Mouse (Mus musculus) left cerebral cortex, adult 18-20 months (tissue): ENCODE data around the gene Slc22a5. TPM values are rescaled to one million over a fixed set of nuclear protein-coding genes. Genes with fewer than 3 reads are reported as not detected.
"Not testable (repeated sequence)": the region's sequence is repeated elsewhere in the genome, so short reads cannot be mapped to it uniquely, and the experiment has no call there.

Source experiments
- DNase-seq, 2 experiments: peaks; one replicate each; pipeline ENCODE4 v3.0.0; 2021 to 2022; ENCODE audit warnings: low spot score in 2 of 2, mixed read lengths in 1 of 2
- total RNA-seq, 2 experiments: library from RNA; stranded (reverse); gene quantifications; 2 replicates each; pipeline ENCODE4 v1.2.3; 2021

The Slc22a5 gene
- total RNA-seq, 2 experiments from 2014 or later, result 9.4 to 10.2 TPM

DNA sequence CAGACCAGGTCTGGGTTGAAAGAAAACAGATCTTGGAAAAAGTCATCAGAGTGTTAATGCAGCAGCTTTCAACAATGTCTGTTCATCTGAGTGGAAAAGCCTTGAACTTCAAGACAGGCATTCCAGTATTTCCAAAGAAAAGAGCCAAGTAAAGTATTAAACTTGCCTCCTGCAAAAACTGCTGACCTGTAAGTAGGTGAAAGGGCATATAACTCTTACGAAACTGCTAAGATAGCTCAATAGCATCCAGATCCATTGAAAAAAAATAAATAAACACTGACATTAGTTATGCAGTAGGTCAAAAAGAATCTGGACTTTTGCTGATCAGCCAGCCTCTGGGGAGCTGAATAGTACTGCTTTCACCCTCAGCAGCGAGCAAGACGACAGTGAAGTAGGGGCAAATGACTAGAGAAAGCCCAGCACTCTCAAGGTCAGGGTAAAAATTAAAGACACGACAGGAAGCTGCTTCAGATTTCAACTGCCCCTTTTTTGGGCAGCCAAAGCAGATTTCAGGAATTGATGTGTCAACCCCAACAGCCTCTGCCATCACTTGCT, 2.3 kb downstream of the Slc22a5 start:
- DNase-seq, result no peak

DNA sequence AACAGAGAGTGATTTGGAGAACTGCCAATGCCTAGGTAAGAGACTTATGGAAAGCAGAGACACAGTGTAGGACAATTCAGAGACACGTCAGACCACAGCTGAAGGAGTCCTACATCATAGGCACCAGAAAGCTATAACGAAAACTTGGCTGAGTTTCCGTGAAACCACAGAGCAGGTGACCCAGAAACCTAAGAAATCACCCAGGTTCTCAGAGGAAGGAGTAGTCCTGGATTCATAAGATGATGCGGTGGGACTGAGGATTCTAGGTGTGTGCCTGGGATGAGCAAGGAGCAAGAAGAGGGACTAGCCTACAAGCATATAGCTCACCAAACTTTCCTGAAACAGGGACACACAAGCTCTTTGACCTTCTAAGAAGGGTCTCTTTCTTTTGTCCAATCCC, 3.2 kb downstream of the Slc22a5 start:
- no peak for DNase-seq

DNA sequence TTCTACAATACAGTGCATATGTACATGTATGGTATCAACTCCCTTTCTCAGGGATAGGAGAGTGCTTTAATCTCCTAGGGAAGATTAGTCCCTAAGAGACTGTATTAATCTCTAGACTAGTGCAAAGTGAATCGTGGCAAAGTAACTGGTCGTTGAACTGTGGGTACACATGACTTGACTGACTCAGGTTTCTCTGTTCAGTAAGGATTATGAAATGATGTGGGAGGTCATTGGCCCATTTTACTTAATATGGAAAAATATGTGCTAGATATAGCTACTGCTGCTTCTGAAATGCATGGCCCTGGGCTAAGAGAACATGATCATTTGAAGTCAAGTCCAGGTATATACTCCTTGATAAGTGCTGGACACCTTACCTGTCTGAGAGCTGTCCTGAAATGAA, 8.2 kb downstream of the Slc22a5 start:
- DNase-seq, result no peak

DNA sequence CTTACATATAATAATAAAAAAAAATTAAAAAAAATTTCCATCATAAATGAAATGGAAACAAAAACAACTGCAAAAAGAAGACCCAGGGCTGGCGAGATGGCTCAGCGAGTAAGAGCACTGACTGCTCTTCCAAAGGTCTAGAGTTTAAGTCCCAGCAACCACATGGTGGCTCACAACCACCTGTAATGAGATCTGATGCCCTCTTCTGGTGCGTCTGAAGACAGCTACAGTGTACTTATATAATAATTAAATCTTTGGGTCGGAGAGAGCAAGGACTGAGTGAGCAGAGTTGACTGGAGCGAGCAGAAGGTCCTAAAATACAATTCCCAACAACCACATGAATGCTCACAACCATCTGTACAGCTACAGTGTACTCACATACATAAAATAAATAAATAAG, 13.4 kb downstream of the Slc22a5 start:
- DNase-seq, result not testable (repeated sequence)

DNA sequence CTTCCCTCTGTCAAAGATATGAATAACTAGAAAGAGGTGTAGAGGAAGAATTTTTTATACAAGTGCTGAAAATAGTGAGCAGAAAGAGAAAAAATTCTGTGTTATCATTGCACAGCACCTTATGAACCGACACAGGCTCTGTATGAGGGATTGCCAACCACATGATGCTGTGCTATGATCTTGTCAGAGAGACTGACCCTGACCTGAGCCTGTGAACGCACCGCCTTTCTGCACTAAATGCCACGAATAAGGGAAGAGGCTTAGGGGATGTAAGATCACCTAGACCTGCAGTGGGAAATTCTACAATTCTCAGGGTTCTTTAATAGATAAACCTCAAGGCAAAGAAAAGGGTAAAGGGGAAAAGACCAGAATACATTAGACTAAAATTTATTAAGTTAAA, 15.0 kb downstream of the Slc22a5 start:
- DNase-seq, result no peak

DNA sequence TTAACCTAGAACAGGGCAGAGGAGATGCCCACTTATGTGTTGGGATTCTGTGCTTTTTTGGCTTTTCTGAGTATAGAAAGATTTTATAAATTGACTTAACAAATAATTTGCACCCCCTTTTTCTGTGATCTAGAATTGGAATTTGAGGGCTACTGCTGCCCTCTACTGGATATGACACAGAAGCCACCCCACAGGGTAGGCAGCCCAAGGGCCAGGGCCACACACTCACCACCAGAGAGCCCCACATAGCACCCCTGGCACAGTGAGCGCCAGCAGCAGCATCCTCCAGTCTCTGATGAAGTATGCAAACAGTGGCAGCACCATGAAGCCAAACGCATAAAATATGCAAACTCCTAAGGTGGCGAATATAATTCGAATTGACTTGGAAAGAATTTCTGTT, 16.8 kb downstream of the Slc22a5 start:
- no peak for DNase-seq

DNA sequence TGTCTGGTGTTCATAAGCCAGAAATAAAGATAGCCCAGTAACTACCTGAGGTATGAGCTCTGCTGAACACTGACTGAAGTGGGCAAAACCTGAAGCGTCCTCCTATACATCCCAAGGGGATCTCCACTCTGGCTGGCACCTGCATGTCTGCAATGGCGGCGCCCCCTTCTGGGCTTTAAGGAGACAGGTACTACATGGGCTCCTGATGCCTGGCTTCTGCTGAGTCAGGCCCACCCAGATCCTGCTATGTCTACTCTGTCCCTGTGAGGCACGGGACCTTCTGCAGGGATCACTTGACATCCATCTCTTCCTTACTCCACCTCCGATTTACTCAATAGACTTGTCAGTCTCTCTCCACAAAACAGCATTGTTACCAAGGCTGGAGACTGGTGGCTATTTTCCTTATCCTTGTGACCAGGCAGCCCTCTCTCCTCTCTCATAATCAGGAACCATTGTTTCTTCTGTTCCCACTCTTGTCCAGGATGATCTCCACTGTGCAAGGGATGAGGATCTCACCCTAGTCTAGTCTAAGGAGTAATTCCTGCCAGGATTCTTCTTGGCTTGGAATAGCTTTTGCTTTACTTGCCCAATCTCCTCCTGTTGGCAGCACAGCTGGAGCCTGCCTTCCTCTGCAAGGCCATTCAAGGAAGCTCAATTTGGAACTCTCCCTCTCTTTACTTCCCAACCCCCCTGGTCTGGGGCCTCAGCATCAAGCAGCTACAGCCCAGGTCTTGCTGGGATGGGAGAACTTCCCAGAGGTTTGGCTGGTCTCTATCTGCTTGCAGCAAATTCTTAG, 17.4 kb downstream of the Slc22a5 start:
- DNase-seq, result not testable (repeated sequence)

DNA sequence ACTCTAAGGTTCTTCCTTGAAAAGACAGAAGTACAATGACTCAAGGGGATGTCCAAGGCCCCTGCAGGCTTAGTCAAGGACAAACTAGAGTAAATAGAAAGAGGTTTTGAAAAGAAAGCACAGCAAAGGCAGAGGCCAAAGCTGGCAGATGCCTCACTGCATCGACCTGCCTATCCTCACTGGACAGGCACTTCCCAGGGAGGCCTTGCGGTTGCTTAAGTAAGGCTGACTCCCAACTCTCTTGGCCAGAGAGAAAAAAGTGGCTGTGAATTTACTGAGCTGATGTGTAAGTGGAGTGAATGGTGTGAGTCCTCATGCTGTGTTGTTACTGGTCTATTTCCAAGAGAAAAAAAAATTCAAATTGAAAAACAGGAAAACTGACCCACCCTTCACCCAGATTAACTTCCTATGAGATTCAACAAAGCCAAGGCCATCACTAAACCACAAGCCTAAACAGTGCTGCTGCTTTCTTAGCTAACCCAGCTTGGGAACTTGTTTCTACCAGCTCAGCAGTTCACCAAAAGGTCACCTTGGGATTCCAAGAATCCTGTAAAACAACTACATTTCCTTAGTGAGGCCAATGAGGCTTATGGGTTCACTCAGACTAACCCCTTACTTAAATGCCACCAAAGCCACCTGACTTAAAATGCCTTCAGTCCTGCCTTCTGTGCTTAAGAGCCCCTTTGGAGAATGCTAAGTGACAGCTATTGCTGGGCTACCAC, 19.5 kb downstream of the Slc22a5 start:
- DNase-seq, result no peak

DNA sequence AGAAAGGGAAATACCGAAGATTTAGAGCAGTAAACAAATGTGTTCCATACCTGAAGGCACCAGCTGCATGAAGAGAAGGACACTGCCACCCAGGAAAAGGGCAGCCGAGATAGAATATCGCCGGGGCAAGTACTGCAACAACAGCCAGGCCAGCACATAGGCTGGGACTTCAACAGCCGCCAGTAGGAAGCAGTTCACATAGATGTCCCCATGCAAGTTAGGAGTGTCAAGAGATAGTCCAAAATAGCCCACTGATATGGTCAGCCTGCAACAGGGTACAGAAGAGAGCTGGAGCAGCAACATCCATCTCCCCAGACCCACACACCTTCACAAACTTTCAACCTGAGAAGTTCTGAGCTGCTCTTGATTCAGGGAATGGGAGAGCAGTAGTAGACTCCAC, 22.3 kb downstream of the Slc22a5 start:
- DNase-seq, result no peak

DNA sequence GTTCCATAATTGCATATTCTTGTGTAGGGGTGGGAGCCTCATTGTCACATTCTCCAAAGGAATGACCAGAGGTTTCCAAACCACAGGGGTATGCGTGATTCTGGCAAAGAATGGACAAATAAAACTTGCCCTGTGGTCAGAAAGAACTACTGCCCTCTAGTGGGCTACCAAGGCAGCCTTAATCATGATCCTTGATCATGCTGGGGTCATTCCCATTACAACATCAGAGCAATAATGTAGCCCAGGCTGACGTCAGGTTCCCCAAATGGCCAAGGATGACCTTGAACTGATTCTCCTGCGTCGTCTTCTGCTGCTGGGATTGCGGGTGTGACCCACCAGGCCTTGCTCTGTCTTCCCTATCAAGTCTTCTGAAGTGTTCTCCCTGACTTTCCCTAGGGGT, 23.1 kb downstream of the Slc22a5 start:
- DNase-seq, result not testable (repeated sequence)

DNA sequence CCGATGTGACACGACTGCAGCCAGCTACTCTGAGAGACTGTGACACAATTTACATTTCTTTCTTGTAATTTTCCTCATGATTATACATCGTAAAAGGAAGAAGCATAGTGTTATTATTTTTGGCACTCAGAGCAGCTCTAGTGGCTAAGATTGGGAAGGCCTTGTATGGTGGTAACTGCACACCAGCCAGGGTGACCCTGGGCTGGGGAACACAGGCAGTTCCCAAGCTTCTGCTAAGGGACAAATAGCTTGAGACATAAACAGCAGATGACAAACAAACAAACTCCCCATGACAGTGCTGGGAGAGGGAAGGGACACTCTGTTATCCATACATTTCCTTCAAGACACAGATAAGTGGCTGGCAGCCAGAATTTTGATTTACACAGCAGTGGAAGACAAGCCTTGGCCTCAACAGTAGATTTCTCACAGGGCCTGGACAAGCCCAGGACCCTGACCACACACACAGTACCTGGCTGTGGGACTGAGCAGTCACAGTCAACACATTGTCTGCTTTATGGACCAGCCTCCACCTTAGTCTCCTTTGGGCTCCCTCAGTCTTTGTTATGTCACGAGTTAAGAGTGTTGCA, 26.6 kb downstream of the Slc22a5 start:
- DNase-seq, result not testable (repeated sequence)

DNA sequence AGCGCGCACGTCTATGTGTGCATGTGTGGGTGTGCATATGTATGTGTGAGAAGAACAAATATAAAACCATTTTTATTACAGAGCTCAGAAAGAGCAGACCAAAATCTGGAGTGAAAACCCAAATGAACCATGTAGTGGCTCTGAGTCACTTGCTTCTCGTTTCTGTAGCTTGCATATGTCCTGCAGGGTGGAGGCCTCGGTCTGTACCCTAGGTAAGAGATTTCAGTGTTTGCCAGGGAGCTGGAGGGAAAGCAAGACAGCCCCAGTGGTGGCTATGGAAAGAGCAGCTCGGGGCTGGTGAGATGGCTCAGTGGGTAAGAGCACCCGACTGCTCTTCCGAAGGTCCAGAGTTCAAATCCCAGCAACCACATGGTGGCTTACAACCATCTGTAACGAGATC, 30.5 kb downstream of the Slc22a5 start:
- not testable (repeated sequence) for DNase-seq

DNA sequence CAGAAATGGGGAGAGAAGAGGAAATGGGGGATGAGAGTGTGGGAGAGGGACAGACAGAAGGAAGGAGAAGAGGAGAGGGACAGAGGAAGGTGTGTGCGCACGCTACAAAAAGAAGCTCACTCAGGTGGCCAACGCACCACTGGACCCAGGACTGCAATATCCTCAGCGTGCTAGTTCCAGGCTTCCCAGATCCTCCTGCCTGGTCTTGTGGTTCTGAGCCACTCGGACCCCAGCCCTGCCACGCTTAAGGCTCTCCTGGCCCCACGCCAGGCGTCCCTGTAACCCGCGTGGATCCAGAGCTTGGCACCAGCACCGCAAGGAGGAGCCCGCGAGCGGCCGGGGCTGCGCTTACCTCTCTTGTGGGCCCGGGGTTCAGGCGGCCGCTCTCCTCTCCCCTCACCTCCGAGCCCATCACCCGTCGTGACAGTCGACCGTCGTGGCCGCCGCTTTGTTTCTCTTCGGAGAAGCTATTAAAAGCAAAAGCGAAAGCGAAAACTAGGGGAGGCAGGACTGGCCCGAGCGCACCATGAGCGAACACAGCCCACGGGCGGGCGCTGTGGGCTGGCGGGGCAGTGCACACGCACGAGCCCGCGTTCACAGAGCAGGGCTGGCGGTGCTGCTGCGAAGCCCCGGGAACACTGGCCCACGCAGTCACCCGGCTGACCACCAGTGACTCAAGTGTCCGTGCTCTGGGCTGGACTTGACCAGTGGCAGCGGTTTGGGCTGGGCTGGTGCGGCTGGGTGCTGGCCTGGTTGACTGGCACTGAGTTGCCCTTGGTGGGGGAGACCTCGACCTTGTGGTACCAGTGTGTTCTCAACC, 32.5 kb downstream of the Slc22a5 start, which contains the start of gene Gm12216:
Gm12216 (minus strand) TSS at position 496 of the 820 bp plus-strand sequence.
- not testable (repeated sequence) for DNase-seq

DNA sequence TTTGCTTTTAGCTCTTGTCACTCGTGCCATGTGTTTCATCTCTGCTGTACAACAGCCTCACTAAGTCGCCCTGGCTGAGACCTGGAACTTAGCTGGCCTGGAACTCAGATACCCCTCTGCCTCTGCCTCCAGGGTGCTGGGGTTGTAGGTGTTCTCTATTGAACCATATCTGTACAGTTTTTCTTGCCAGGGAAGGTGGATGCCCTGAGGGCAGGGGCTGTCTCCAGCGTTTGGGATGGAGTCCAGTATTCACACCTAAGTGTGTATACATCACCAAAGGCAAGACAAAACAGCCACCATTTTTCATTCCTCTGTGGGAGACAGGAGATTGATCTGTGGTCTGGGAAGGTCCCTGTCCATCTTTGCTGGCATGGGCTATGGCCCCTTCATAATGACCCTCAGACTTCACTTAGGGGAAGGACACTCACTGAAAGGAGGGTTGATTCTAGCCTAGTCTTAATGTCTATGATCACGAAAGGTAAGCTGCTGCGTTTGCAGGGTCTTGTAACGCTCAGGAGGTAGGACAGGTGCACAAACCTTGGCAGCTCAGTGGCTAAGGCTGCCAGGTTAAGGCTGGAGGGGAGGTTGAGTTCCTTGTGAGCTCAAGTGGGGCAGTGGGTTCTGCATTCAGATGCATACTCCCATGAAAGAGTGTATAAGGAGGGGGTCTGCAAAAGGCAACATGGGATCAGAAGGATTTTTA, 33.3 kb downstream of the Slc22a5 start:
- DNase-seq, result no peak

DNA sequence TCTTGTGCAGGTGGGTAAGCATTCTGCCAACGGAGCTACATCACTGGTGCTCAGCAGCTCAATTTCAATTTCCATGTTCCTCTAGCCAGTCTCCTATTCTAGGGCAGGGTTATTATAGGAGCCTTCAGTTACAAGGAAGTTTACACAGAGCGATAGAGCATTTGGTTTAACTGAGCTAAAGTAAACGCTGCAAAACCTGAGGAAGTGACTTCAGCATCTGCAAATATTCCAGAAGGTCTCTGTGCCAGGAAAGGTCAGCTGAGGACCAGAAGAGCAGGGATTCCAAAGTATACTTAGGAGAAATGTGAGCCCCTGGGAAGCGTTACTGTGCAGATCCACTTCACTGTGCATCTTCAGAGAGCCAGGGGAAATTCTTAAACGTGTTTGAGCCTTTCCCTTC, 37.8 kb downstream of the Slc22a5 start:
- DNase-seq, result no peak

DNA sequence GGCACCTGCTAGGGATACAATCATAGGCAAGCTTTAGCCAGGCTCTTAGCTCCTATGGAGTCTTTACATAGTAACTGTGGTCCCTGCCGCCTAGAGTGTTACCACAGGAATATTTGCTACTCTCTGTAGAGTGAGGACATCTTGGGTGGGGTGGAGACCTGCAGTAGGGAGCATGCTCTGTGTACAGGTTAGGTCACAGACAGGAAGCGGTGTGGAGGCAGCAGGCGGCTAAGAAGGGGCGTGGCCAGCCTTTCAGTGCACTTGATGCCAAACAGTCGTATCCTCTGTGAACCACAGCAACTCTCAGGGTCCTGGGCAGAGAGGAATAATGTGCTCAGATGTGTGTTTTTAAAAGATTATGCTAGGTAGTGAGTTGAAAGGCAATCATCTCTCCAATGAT, 39.7 kb downstream of the Slc22a5 start:
- no peak for DNase-seq

DNA sequence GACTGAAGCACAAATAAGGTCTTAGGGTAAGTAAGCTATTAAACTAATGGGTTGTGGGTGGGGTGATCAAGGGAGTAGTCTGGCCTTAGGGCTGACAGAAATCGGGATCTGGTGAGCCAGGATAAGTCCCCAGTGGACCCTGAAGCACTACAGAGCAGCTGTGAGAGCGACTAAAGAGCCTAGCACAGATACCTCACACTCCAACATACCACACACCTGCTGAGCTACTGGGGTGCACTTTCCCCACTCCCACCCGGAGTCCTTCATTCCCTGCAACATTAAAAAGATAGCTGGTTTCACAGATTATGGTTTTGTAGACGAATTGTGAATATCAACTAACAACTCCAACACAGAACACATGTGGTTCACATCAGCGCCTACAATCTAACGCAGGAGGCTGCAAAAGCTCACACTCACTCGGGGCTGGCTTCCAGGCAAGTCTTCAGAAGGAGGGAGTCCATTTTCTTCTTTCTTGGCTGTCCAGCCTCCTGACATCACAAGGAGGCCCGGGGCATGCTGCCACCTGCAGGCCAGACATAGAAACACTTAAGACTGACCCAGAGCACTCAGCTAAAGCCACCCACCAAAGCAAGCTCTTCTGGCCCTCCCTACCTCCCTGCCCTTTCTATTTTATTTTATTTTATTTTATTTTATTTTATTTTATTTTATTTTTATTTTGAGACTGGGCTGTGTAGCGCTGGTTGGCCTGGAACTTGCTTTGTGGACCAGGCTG, 41.7 kb downstream of the Slc22a5 start:
- peak; percentile 71 to 79 for DNase-seq

DNA sequence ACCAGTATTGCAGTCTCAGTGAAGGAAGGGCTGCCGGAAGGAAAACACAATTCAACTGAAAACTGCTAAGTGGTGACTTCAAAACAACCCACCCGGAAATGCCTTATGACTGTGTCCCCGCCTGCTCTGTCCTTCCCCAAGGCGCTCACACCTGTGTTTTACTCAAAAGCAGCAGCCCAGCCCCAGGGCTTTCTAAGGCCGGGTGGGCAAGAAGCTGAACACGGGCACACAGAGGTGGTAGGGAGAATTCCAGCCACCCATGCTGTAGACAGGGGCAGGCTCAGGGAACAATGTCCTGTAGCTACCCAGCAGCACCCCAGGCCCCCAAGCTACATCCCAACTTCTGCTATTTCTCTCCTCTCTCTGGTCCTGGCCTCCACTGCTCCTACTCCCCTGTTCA, 45.8 kb downstream of the Slc22a5 start:
- DNase-seq, result no peak

DNA sequence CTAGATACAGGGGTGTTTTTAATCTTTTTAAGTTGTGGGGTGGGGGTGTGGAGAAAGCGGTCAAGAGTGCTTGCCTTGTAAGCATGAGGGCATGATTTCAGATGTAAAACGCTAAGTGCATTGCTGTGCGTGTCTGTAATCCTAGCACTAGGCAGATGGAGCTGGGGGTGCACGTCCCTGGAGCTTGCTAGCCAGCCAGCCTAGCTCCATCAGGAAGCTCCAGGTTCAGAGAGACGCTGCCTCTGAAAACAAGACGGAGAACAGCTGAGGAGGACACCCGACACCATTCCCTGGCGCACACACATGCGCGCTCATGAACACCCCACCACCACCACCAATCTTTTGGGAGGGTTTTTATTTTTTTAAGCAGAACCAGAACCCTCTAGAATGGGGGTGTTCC, 48.4 kb downstream of the Slc22a5 start:
- peak in 1 of 2 experiments; percentile 55 for DNase-seq

DNA sequence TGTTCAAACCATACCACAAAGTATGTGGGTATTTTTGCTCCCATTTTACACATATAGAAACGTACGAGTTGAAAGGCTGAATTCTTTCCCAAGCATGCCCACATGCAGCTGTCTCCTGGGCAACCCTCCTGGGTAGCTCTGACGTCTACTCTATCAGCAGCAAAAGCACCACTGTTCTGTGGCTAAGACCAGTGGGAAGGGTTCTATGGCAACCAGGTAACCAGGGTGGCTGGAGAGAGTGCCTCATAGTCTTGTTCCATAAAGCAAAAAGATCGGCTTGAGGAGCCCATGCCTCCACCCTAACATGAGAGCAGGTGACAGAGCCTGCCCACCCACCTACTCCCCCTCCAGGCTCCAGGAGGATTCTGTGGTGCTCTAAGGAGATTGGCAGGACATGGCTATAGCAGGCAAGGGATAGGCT, 49.3 kb downstream of the Slc22a5 start:
- peak; percentile 42 to 61 for DNase-seq
